Mouse (Mus musculus): ENCODE results near the gene Ilk.
A peak's percentile ranks its signal among the peaks of the same experiment; 100 is the strongest.
"Not testable (repeated sequence)": the region's sequence is repeated elsewhere in the genome, so short reads cannot be mapped to it uniquely, and the experiment has no call there.

Ilk gene

DNA sequence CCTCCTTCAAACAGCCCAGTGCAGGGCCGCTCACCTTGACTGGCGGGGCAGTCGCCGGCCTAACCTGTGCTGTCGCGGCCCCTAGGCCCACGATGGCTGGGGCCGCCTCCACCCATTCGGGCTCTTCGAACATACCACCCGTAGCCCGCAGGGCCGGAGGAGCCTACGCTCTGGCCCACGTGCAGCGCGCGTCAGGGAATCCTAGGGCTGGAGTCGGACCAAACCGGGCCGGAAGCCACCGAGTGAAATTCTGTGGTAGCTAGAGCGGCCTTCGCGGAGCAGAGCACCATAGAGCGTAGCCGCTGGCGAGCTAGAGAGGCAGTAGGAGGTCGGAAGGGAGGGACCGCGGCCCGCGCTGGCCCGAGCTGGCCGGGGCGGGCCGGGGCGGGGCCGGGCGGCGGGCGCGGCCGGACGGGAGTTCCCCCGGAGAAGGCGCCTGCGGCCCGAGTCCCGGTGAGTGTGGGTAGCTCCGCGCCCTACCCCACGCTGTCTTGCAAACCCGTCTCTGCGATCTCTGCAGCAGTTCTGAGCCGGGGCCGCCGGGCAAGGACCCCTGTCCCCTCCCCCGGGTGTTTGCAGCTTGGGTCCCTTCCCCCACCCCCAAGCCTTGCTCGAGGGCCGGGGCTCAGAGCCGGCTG, at the start of gene Ilk:
TSS of gene Ilk (plus strand) at position 329 of the 638 bp plus-strand sequence.
- DNase-seq (ENCODE audit: low spot score) = peak; percentile 90

DNA sequence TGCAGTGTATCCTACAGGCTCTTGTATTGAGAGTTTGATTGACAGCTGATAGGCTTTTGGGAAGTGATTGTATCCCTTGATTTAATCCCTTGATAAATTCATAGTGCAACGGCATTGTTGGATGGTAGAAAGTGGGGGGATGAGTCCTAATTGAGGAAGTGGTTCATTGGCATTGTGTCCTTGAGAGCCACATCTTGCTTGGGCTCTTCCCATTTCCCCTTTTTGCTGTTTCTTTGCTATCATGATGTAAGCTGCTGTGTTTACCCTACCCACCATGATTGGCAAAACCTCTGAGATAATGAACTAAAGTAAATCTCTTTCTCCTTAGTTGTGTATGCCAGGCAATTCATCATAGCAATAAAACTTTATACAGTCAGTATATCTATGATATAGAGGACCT, 45.5 kb upstream of the Ilk start:
- DNase-seq (ENCODE audit: low spot score) = no peak

DNA sequence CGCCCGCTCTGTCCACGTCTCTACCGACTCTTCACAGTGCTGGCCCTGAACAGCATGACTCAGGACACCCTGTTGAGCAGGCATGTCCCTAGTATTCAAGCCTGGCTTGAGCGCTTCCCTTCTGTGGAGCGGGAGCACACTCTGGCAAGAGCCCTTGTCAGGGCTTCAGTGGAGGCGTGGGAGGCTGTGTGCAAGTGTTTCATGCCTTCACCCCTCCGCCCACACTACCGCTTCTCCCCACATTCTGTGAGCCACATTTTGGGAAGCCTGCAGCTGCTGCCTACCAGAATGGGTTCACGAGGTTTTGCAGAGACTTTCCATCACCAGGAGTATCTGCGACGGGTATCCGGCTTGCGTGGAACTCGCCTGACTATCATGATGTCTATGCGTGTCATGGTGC, 33.2 kb upstream of the Ilk start:
- no peak for DNase-seq (ENCODE audit: low spot score)

DNA sequence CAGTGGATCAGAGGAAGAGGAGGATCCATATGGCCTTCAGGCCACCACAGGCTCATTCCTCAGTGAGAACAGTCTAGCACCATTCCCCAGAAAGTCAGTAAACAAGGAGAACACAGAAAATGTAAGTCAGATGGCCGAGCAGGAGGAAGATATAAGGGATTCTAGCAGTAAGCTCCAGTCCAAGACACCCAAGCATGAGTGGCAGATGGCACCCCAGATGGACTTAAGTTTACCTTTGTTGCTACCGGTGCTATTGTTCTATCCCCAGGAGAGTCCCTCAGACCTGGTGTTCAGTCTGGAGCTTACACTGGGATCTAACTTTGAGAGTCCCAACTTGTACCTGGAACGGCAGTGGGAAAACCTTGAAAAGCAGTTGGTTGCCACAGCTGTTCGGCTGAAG, 32.6 kb upstream of the Ilk start:
- DNase-seq (ENCODE audit: low spot score) = no peak

DNA sequence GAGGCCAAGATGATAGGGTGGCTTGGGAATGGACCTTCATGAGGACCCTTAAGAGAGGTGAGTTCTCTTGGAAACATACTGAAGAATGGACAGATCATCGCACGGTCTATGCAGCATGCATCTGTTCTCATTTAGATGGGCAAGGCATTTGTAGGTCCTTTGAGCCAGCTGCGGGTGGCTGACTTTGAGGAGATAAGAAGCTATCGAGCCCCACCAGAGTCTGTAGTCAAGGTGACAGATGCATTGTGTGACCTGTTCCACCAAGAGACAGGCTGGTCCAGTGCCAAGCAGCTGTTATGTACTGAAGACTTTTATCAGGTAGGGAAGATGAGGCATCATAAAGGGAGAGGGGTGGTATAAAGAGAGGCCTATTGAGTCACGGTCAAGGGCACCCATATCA, 27.7 kb upstream of the Ilk start:
- no peak for DNase-seq (ENCODE audit: low spot score)

DNA sequence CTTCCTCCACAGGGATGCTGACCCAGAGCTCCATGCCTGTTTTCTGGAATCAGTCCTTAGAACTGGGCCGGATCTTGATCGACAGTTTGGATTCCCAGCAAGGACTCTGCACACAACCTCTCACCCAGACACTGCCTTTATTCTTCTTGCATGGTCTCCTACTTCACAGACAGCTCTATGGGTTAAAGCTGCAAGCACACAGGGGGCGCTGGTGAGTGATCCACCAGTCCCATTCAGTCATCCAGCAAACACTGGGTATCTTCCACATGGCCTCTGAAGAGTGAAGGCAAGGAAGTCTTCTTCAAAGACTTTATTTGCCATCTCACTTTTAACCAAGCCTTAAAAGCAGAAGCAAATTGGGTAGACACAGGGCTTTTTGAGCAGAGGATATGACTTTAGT, 21.0 kb upstream of the Ilk start:
- no peak for DNase-seq (ENCODE audit: low spot score)

DNA sequence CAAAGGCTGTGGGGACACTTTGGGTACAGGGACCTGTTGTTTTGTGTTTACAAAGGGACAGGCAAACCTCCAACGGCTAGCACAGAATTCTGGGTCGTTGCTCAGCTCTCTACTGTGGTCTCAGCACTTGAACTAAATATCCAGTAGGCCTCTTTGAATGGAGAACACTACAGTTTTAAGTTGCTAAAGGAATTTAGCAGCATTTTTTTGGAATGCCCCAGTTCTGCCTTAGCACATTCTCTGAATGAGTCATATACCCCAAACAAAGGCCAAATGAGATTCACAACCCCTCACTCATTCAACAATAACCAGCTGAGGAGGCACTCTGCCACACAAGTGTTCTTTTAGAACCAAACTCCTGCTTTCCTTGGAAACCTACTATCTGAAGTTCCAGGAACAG, 14.5 kb upstream of the Ilk start:
- DNase-seq (ENCODE audit: low spot score) = no peak

DNA sequence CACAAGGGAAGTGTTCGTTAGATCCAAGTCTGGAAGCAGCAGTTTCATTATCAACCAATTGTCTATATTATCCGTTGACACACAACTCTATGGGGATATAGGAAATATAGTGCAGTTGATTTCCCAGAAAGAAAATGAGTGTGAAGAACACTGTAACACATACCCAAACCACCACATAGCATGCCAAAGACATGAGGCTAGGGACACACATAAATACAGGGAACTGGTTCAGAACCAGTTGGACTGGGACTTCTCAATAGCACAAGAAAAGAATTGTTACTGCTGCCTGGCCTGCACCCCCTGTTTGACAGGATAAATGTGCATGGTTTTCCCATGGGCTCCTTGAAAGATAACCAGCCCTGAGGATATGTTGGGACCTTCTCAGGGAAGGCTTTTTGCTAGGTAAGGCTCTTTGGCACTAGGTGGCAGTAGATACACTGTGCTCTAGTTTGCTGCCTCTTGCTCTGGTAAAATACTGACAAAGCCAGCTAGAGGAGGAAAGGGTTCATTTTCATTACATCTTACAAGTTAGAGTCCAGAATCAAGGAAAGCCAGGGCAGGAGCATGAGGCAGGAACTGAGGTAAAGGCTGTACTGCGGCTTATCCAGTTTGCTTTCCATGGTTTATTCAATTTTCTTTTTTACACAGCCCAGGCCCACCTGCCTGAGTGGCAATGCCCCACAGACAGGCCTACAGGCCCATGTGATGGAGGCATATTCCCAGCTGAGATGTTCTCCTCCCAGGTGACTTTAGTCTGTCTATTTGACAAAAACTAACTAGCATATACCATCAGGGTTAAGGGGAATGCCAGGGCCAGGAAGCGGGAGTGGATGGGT, 10.0 kb upstream of the Ilk start:
- no peak for DNase-seq (ENCODE audit: low spot score)

DNA sequence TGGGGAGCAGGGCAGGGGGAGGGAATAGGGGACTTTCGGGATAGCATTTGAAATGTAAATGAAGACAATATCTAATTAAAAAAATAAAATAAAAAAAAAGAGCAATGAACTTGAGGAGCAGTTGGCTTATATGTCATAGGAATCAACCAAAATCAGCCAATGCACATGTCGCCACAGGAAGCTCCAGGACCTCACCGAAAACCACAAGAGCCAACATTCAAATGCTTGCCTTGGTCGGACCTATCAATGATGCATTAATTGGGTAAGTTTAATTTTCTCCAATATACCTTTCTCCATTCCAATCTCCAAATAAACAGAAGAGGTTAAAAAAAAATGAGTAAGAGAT, 9.4 kb upstream of the Ilk start:
- DNase-seq (ENCODE audit: low spot score) = no peak

DNA sequence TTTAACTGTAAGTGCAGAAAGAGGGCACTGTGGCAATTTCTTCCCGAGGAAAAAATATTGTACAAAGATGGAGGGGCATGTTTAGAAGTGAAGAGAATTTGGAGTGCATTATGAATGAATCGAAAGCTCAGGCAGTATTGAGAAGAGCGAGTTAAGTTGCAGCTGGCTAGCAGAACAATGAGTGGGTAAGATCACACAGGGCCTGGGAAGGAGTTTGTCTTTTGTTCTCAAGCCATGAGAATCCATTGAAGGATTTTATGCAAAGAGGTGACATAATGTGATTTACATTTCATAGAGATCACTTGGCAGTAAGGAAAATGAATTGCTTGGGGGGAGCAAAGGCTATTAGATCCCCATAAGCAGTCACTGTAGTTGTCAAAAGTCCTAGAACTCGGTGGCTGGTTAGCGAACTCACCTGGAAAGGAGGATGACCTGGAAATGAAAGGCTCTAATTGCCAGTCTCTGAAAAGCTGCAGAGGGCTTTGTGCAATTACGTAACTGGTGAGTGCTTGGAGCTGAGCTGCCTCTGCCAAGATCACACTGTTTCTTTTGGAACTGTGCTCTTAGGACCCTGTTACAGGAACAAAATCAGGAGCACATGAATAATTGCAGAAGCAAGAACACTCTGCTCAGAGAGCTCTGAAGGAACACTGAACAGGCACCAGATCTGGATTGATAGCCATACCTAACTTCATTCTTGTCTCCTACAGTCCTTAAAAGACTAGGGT, 7.5 kb upstream of the Ilk start:
- DNase-seq (ENCODE audit: low spot score) = no peak

DNA sequence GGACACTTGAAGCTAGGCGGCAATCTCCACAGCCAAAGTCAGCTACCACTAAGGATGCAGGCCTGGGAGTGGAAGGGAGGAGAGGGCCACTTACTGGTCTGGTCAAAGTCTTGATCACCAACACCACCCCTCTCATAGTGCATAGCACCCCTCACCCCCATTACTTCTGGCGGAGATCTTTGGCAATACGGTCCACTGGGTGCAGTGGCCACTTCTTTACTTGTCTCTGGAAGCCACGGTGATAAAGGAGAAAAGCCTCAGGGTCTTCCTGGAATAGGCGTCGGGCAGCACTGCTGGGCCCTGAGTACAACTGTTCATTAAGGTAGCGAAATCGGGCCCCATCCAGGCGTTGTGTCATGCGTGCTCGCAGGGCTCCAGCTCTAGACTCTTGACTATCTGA, 2.6 kb upstream of the Ilk start:
- DNase-seq (ENCODE audit: low spot score) = no peak

DNA sequence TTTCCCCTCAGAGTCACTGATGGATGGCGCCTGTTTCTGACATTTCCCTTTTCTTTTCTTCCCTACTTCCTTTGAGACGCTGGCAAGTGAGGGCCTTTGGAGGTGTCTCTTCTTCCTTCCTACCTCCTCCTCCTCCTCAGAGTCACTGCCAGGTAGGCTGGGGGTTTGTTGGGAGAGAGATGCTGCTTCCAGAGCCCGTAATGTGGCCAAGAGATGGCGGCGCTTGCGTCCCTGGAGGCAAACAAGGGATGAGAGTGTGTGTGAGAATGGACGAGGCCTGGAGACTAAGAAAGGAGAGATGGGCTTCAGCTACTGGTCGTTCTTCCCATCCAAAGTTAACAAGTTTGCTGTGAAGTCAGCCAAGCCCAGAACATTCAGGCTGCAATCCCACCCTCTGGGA, 1.6 kb upstream of the Ilk start:
- DNase-seq (ENCODE audit: low spot score) = no peak

DNA sequence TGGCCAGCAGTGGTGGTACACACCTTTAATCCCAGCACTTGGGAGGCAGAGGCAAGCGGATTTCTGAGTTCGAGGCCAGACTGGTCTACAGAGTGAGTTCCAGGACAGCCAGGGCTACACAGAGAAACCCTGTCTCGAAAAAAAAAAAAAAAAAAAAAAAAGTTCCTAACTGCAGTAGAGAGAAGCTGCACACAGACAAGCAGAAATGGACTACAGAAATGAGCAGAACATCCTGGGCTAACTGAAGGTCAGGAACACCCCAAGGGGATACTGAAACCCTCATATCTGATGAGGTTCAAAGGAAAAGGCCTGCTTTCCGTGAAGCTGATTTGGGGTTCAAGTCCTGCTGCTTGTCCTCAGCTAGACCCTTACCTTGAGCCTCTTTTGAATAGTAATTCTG, 928 bp upstream of the Ilk start:
- not testable (repeated sequence) for DNase-seq (ENCODE audit: low spot score)

DNA sequence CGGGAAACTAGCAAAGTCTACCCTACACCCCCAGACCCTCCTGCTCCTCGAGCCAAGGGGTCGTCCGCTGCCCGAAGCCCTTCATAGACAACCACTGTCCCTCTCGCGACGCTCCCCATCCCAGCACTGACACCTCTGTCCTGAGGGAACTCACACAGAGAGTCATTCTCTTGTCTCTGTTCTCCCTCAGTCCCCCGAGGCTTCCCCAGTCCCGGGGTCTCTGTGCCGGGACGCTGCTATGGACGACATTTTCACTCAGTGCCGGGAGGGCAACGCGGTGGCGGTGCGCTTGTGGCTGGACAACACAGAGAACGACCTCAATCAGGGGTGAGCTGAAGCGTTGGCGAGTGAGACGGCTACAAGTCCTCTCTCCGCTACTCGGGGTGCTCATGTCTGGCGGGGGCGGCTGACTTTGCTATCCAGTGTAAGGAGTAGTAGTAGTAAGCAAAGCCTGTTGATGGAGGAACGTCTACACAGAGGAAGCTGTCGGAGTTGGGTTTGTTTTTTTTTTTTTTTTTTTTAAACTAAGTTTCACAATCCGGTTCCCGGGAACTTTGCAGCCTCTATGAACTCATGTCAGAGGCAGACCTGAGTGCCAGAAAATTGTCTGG, 624 bp downstream of the Ilk start, which contains the start of gene Rrp8:
TSS of gene Rrp8 (minus strand) at position 475 of the 611 bp plus-strand sequence.
- no peak for DNase-seq (ENCODE audit: low spot score)

DNA sequence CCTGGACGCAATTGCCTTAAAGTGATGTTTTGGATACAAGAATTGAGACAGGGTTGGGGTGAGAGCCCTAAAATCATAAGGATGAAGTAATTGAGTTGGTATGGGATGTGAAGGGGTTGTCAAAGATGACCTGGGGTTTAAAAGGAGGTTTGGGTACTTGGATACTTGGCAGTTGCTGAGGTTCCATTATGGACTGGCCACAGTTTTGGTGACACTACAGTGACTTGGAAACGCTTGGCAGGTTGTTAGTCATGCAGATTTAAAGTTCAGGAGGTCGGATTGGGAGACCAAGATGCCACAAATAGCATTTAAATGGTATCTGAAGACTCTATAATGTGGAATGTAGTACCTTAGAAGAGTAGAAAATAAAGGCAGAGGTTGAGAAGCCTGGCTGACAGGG, 1.3 kb downstream of the Ilk start:
- DNase-seq (ENCODE audit: low spot score) = no peak

DNA sequence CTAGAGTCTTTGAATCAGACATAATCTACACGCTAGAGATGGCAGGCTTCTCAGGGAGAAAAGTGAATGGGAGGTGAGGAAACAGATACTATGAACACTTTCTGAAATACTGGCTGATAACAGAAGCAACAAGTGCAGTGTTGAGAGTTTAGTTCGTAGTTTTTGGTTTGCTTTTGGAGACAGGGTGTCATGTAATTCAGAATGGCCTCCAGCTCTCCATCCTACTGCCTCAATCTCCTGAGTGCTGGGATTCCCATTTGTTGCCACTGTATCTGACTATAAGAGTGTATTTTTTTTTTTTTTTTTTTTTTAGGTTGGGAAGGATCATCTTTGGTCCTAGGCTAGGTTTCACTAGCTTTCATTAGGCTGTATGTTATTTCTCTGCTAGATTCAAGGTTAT, 1.9 kb downstream of the Ilk start:
- no peak for DNase-seq (ENCODE audit: low spot score)

DNA sequence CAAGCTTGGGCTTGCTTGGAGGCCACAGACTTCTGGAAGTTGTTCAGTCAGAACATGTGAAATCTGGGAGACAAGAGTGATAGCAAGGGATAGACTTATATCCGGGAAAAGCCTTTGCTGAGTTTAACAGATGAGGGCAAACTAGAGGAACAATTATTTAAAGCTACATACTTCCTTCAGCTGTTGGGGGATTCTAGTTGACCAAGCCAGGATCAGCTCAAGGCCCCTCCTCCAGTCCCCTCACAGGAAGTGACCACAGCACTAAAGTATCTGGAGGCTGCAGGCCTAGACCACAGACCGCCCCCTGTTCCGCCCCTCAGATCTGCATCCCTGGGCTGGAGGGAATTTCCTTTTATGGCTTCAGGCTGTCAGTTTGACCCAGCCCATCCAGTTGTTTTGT, 2.6 kb downstream of the Ilk start:
- peak; percentile 48 for DNase-seq (ENCODE audit: low spot score)

DNA sequence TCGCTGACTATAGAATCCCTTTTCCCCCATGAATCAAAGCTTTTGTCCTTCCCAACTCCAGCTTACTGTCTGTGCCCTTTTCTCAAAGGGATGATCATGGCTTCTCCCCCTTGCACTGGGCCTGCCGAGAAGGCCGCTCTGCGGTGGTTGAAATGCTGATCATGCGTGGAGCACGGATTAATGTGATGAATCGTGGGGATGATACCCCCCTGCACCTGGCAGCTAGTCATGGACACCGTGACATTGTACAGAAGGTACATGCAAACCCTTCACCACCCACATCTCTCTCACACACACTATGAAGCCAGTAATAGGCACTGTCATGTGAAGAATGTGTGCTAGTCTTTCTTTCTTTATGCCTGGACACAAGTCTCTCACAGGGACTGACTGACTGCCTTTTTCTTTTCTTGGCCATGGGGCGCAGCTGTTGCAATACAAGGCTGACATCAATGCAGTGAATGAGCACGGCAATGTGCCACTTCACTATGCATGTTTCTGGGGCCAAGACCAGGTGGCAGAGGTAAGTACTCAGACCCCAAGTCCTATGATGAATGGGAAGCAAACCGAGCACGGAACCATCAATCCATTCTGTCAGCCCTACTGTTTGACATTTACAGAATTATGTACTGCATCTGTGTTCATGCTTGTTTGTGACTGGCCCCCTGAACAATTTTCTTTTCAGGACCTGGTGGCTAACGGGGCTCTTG, 3.9 kb downstream of the Ilk start:
- DNase-seq (ENCODE audit: low spot score) = no peak

DNA sequence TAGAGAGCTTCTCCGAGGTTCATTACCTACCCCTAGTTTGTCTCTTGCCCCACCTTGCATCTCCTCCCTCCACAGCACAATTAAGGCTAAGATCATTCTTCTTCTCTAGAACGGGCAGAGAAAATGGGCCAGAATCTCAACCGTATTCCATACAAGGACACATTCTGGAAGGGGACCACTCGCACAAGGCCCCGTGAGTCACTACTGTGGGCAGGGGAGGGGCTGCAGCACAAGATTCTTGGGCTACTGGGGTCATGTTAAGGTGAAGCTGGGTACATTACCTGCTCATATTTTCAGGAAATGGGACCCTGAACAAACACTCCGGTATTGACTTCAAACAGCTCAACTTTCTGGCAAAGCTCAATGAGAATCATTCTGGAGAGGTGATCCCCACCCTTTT, 4.5 kb downstream of the Ilk start:
- no peak for DNase-seq (ENCODE audit: low spot score)

DNA sequence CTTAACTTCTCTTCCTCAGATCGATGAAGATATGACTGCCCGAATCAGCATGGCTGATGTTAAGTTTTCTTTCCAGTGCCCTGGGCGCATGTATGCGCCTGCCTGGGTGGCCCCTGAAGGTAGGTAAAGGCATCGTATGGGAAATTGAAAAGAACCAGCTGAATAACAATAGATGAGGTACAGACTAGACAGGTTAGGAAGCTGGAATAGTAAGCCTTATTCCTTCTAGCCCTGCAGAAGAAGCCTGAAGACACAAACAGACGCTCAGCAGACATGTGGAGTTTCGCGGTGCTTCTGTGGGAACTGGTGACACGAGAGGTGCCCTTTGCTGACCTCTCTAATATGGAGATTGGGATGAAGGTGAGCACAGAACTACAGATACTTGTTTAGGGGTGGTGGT, 5.6 kb downstream of the Ilk start:
- no peak for DNase-seq (ENCODE audit: low spot score)

DNA sequence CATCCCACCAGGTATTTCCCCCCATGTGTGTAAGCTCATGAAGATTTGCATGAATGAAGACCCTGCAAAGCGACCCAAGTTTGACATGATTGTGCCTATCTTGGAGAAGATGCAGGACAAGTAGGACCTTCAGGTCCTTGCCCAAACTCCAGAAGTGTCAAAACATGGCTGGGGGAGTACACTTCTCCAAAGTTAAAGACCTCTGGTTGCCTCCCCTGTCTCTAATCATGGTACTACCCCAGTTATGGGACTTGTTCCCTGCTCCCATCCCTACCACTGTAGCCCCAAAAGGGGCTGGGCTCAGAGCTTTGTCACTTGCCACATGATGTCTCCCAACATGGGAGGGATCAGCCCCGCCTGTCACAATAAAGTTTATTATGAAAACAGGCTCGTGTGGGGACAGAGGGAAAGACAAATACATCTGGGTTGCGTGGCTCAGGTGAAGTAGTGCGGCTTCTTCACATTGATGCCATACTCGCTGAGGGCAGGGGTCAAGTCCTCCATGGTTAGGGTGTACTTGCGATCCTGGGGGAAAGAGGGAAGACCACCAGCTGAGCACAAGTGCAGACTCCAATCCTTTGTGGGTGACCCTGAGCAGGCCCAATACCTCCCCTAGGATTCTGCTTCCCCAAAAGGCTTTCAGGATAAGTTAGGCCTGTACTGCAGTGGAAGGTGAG, 6.3 kb downstream of the Ilk start:
- not testable (repeated sequence) for DNase-seq (ENCODE audit: low spot score)
